Mouse (Mus musculus): ENCODE results near the gene Zfyve27. TPM values are rescaled to one million over a fixed set of nuclear protein-coding genes. Genes with fewer than 3 reads are reported as not detected.

The Zfyve27 gene
- total and polyA plus RNA-seq, 3 experiments, result 27.0 to 40.2 TPM; not detected in 1

DNA sequence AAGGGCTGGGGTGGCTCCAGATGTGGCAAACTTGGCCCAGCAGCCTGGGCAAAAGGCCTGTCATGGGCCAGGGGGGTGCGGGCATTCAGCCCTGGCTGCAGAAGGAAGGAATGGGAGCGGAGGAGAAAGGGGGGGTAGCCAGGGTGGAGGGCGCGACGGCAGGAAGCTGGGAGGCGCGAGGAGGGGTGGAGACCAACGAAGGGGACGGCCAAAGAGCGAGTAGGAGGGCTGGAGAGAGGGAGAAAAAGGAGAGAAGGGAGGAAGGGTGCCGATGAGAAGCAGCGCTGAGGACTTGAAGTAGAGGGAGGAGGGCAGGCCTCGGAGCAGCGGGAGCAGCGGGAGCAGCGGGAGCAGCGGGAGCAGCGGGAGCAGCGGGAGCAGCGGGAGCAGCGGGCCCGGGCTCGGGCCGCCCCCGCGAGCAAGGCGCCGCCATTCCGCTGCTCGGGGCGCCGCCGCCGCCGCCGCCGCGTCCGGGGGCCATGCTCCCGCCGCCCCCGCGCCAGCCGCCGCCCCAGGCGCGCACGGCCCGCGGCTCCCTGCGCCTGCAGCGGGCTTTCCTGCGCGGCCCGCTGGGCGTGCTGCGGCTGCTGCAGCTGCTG lies 16.5 kb upstream of the Zfyve27 start, which contains the start of gene Marveld1 (continued):
- 0 out of 2 replicates have a peak, but pooled peaks have one; percentile 9 for TF ChIP-seq NRF1 (IDR thresholded peaks at IDR 0.05; ENCODE audit: insufficient read depth, low read depth, low read length, poor library complexity, severe bottlenecking)
- TF ChIP-seq UBTF (IDR thresholded peaks at IDR 0.05; ENCODE audit: borderline replicate concordance, insufficient read depth, low read depth, low read length), result 0 out of 2 replicates have a peak, but pooled peaks have one; percentile 4
- peak; percentile 26; the same call in 1 of the 2 replicates for TF ChIP-seq ETS1 (IDR thresholded peaks at IDR 0.05; ENCODE audit: low read depth, low read length)
- TF ChIP-seq ZNF384 (IDR thresholded peaks at IDR 0.05; ENCODE audit: low read depth, low read length), result peak; percentile 48; the same call in 1 of the 2 replicates
- TF ChIP-seq ZKSCAN1 (IDR thresholded peaks at IDR 0.05; ENCODE audit: low read depth, low read length), result no peak
- no peak for TF ChIP-seq MEF2A (IDR thresholded peaks at IDR 0.05; ENCODE audit: extremely low read depth, insufficient replicate concordance, low read depth, low read length, poor library complexity, severe bottlenecking)
- TF ChIP-seq MAZ (IDR thresholded peaks at IDR 0.05; ENCODE audit: low read depth, low read length), result peak; percentile 93
- no peak for TF ChIP-seq RCOR1 (IDR thresholded peaks at IDR 0.05; ENCODE audit: low read depth, low read length)
- no peak for TF ChIP-seq CHD2 (IDR thresholded peaks at IDR 0.05; ENCODE audit: low read length)
- peak; percentile 25; the same call in 1 of the 2 replicates for TF ChIP-seq MXI1 (IDR thresholded peaks at IDR 0.05; ENCODE audit: low read depth, low read length)
- no peak for TF ChIP-seq EP300 (IDR thresholded peaks at IDR 0.05; ENCODE audit: low read depth in 1 of 2, low read length in 2 of 2)
- TF ChIP-seq POLR2AphosphoS5 (IDR thresholded peaks at IDR 0.05; ENCODE audit: borderline replicate concordance, low read depth, low read length), result no peak
- no peak for TF ChIP-seq JUND (IDR thresholded peaks at IDR 0.05; ENCODE audit: low read depth, low read length)

DNA sequence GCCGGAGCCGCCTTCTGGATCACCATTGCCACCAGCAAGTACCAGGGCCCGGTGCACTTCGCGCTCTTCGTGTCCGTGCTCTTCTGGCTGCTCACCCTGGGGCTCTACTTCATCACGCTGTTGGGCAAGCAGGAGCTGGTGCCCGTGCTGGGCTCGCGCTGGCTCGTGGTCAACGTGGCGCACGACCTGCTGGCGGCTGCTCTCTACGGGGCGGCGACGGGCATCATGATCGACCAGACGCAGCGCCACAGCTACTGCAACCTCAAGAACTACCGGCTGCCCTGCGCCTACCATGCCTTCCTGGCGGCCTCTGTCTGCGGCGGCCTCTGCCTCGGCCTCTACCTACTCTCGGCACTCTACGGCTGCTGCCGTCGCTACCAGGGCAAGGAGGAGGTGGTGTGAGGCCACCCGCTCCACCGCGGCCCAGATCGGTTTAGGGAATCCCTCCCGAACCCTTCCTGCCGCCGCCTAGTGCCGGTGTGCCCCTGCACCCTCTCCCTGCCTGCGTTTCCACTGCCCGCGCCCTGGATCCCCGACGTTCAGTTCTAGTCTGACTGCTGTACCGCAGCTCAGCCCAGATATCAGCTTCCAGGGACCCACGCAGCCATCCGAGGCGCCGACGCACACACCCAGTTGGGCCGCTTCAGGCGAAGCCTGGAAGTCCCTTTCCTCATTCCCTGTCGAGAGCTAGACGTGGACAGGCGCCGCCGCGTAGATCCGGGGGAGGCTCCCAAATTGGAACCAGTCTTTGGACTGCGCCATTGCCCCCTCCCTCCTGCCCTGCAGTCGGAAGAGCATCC lies 15.8 kb upstream of the Zfyve27 start:
- peak overlapping the region; percentile 65 for H3K9ac ChIP-seq (ENCODE audit: control insufficient read depth, low read depth, low read length, poor library complexity, severe bottlenecking)
- H3K4me3 ChIP-seq (ENCODE audit: control insufficient read depth in 1 of 2, insufficient read depth in 1 of 2, low read depth in 2 of 2, low read length in 2 of 2), result peak overlapping the region; percentile 59 to 65
- no peaks in the 10 kb centered on the region for H3K9me3 ChIP-seq (replicated peaks; ENCODE audit: insufficient read depth, low read length)
- no peaks in the 10 kb centered on the region; a peak in 1 of 4 replicates for H3K36me3 ChIP-seq (ENCODE audit: control insufficient read depth in 1 of 2, insufficient read depth in 2 of 2, low read length in 2 of 2)
- peak; percentile 10 to 23; a peak in 1 of 4 replicates for TF ChIP-seq POLR2A (IDR thresholded peaks at IDR 0.05; ENCODE audit: control insufficient read depth in 1 of 2, insufficient read depth in 1 of 2, low read depth in 1 of 2, low read length in 2 of 2, poor library complexity in 1 of 2)
- no peak for TF ChIP-seq BHLHE40 (IDR thresholded peaks at IDR 0.05; ENCODE audit: borderline replicate concordance, low read depth, low read length)
- 0 out of 2 replicates have a peak, but pooled peaks have one; percentile 24 for TF ChIP-seq SIN3A (IDR thresholded peaks at IDR 0.05; ENCODE audit: low read length)
- peak; percentile 72; the same call in 1 of the 2 replicates for TF ChIP-seq UBTF (IDR thresholded peaks at IDR 0.05; ENCODE audit: borderline replicate concordance, insufficient read depth, low read depth, low read length)
- TF ChIP-seq NELFE (IDR thresholded peaks at IDR 0.05; ENCODE audit: low read depth, low read length), result peak; percentile 28; the same call in 1 of the 2 replicates
- no peak for TF ChIP-seq EP300 (IDR thresholded peaks at IDR 0.05; ENCODE audit: low read depth in 1 of 2, low read length in 2 of 2)
- peak; percentile 71 for DNase-seq (ENCODE audit: low read depth, low spot score)
- no peaks in the 10 kb centered on the region for H3K27me3 ChIP-seq (ENCODE audit: control insufficient read depth in 1 of 2, insufficient read depth in 2 of 2, low read length in 2 of 2)
- H3K4me1 ChIP-seq (ENCODE audit: control insufficient read depth in 1 of 2, insufficient read depth in 2 of 2, low read length in 2 of 2), result peaks cover 3 to 26% of the 10 kb centered on the region in 2 experiments; a peak in 3 of 4 replicates
- peaks cover 2% of the 10 kb centered on the region; the same call in 1 of the 2 replicates for H3K79me2 ChIP-seq (ENCODE audit: control insufficient read depth, insufficient read depth, low read length, poor library complexity)
- no peak overlapping the region for H3K27ac ChIP-seq (ENCODE audit: control insufficient read depth, low read depth, low read length)

Measured in MEL (cell line).